Mouse (Mus musculus): Measurements from ENCODE around the gene Fam184a.

- TF ChIP-seq POLR2A (IDR thresholded peaks at IDR 0.05; ENCODE audit: borderline replicate concordance, control insufficient read depth, low read depth, low read length) (no peak), CTCF (IDR thresholded peaks at IDR 0.05; ENCODE audit: control insufficient read depth, insufficient read depth, low read length) (no peak)
These were observed 145.6 kb downstream of the Fam184a start for GRCm38 (mm10) chr10:53605328-53605727.

All from bone marrow, adult 2 months (tissue).